Mouse (Mus musculus): Measurements from ENCODE around the gene Hist1h1t.

- TF ChIP-seq GATA1 (IDR thresholded peaks at IDR 0.05; ENCODE audit: borderline replicate concordance, low read length), result no peak
- TF ChIP-seq FLI1 (IDR thresholded peaks at IDR 0.05; ENCODE audit: low read length), result no peak
These were observed 46.4 kb downstream of the Hist1h1t start for GRCm38 (mm10) chr13:23742007-23742406.

Data from megakaryocyte, embryonic 14.5 days (primary cell).